Mouse (Mus musculus): ENCODE measurements around the gene Ltbr. TPM values are rescaled to one million over a fixed set of nuclear protein-coding genes. Genes with fewer than 3 reads are reported as not detected.

The Ltbr gene
- total RNA-seq, 2 experiments from 2014 or later, result 28.8 to 31.3 TPM

DNA sequence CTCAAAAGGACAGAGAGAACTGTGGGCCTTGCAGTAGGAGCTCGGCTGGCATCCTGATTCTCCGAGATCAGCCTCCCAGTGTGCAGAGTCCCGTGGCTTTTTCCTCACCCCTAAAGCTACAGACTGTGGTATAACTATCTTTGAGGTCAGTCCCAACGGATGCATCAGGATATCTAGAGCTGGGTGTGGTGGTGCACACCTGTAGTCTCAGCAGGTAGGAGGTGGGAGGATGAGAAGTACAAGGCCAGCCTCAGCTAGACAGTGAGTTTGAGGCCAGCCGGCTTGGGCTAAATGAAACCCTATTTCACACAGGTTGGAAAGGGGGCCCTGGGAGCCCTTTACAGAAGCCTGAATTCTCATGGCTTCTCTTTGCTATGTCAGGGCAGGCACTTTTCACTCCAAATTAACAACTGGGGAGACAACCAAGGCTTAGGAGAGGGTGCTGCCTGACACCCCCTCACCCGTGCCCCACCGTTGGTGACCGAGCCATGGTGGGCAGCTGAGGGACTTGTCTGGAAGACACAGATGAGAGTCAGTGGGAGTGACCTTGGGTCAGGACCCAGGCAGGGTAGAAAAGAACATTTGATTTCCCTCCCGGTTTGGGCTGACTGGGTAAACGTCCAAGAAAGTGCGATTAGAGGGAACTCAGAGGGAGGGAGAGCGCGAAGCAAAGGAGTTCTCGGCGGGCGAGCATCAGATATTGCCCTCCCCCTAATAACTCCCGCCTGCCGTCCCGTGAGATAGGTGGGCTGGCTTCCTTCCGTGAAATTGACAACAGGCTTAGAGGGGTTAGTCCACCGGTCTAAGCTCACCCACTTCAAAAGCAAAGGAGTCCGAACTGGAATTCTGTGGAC is 35.3 kb upstream of the Ltbr start, which contains the start of gene Tnfrsf1a:
TSS of gene Tnfrsf1a (plus strand) at position 642 of the 854 bp plus-strand sequence.
- DNase-seq, result no peak
- intact Hi-C loops (cut with DNase I), result no loop called here

DNA sequence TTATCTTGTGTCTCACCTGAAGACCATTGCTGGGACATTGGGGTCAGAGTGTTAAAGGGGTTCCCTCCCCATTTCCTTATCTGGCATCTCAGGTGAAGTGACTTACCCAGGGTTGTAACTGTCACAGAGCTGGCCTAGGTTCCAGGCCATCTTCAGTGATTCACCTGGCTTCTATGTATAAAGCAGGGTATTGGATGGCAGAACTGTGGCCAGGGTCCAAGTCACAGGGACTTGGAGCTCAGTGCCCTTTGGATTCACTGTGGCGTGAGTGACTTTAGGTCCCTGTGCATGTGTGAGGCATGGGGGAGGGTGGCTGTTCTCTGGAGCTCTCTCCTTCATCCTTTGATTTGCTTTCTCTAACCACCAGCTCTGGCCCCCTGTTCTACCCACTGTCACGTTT is 32.3 kb upstream of the Ltbr start:
- intact Hi-C loops (cut with DNase I), result no loop called here
- no peak for DNase-seq

- intact Hi-C loops (cut with DNase I), result no loop called here
- no peak for DNase-seq
These were observed 31.9 kb upstream of the Ltbr start for GRCm38 (mm10) chr6:125345625-125346024.

GRCm38 (mm10) chr6:125344866-125345265 is 31.2 kb upstream of the Ltbr start:
- DNase-seq, result no peak
- intact Hi-C loops (cut with DNase I), result no loop called here

DNA sequence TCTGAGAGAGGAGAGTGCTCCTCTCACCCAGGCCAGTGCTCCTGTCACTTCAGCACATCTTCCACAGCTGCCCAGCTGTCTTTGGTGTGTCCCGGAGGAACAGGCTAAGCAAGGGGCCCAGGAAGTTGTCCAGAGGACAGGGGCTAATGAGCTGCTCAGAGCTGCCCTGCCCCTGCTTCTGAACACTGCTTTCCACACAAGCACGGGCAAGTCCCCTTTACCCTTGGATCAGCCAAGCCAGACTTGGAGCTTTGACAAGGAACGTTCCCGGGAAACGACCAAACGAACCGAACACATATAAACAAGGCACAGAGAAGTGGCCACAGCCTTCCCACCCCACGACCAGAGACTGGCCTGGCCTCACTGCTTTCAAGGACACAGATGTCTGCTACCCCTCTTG is 30.4 kb upstream of the Ltbr start:
- peak in 1 of 2 experiments; percentile 60 for DNase-seq
- intact Hi-C loops (cut with DNase I), result no loop called here

DNA sequence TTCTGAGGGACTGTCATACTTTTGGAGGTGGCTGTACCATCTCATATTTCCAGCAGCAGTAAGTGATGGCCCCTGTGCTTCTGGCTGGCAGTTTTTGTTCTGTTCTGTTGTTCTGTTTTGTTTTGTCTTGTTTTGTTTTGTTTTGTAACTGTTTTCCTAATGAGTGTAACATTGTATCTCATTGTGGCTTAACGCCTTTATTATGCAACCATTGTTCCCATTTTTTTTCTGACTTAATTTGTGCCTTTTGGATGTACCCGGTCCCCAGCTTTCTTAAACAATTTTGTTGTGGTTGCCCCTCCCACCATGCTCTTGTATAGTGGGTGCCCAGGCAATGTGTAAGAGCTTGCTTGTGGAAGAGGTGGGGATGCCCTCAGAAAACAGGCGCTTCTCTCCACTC is 28.5 kb upstream of the Ltbr start:
- no peak for DNase-seq
- intact Hi-C loops (cut with DNase I), result no loop called here

DNA sequence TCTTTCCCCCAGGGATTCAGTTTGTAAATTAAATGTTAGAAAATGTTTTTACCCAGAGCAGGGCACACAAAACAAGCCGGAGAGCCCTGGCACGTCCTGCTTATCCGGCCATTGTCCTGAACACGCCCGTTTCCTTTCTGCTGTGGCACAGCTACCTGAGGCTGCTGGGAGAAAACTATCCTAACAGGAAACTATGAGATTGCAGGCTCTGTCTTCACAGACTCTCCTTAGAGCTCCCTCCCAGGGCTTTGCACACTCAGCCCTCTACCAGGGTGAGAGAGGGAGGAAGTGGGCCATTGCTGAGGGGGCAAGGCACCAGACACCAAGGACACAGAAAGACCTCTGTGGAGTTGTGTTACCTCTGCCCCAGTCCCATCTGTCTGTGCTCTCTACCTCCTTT is 26.6 kb upstream of the Ltbr start:
- DNase-seq, result no peak
- intact Hi-C loops (cut with DNase I), result no loop called here

DNA sequence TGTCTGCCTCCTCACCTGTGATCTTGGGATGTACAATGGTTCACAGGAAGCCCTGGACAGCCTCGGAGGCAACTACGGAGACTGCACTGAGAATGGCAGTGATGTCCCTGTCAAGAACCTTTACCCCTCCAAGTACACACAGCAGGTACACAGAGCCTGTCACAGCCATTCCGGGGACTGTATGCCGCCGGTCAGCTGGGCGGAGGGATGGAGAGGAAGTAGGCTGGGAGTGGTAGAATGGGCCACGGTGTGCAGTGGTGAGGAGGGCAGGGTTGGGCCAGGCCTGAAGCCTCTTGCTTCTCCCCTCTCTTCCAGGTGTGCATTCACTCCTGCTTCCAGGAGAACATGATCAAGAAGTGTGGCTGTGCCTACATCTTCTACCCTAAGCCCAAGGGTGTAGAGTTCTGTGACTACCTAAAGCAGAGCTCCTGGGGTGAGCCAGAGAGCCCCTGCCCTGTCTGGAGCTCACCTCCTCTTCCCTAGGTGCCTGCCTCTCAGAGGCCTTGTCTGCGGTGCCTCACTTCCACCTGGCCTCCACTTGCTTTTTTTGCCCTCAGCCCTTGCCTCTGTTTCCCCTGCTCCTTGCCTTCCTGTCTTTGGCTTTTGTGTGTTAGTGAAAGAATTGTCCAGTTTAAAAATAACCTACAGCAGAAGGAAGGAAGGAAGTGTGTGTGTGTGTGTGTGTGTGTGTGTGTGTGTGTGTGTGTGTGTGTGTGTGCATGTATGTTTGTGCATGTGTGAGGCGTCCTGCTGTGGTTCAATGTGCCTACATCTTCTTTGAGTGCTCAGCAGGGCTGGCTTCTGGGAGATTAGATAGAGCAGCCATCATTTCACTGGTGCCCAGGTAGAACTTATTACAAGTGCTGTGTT is 25.3 kb upstream of the Ltbr start:
- intact Hi-C loops (cut with DNase I), result no loop called here
- DNase-seq, result no peak

- no peak for DNase-seq
- intact Hi-C loops (cut with DNase I), result no loop called here
These were observed 20.7 kb upstream of the Ltbr start for GRCm38 (mm10) chr6:125334356-125334755.

DNA sequence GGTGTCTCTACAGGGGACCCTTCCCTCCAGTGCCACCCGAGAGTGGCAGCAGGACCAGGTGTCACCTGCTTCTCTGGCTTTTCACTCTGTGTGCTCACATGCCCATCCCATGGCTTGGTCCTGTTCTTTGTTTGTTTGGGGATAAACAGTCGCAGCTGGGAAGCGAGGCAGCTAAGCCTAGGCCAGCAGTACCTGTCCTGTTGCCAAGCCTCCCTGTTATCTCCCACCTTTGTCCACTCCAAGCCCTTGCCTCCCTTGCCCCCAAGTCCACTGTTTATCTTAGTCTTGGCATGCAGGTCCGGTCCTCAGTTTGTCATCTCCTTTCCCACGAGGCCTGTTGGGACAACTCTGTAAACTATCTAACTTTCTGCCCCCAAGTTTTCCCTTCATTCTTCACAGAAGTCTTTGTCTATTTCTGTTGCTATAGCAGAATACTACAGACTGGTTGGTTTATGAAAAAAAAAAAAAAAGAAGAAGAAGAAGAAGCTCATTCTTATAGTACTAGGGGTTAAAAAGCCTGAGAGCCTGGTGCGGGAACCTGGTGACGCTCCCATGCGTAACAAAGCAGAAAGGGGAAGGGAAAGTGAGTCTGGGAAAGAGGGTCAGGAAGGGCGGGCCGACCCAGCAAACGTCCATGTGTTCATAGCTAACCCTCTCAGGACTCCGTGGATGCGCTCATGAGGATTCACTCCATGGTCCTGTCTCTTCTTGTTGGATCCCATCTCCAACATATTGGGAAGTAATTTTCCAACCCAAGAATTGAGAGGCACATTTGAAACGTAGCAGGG is 19.6 kb upstream of the Ltbr start:
- no peak for DNase-seq
- intact Hi-C loops (cut with DNase I), result no loop called here

- intact Hi-C loops (cut with DNase I), result loop anchor here (2.0 kb wide), 1 partner anchor 16 kb away; no protein-coding TSS in a partner anchor
- peak; percentile 91 to 92 for DNase-seq
These were observed 17.1 kb upstream of the Ltbr start for GRCm38 (mm10) chr6:125330626-125331326.

DNA sequence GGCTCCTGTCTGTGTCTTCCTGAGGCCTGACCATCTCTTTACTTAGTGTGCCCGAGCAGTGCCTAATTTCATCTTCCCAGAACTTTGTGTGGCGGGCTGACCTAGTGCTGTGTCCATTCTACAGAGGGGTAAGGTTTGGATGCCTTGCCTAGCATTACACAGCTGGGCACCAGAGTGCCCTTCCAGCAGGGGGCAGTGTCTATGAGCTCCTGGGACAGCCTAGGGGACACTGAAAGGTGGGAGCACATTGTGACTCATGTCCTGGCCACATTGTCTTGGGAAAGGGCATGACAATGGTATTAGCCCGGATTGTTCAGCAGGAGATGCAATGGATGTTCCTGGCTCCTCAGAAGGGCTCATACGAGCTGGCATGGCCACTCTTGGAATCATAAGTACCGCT is 14.6 kb upstream of the Ltbr start:
- intact Hi-C loops (cut with DNase I), result loop anchor here (2.0 to 5.0 kb wide), 2 partner anchors 37 to 51 kb away; no protein-coding TSS in a partner anchor
- DNase-seq, result peak in 1 of 2 experiments; percentile 69

- DNase-seq, result no peak
- intact Hi-C loops (cut with DNase I), result loop anchor here (5.0 kb wide), 1 partner anchor 48 kb away; no protein-coding TSS in a partner anchor
These were observed 11.7 kb upstream of the Ltbr start for GRCm38 (mm10) chr6:125325337-125325736.

- intact Hi-C loops (cut with DNase I), result no loop called here
These were observed 9.9 kb upstream of the Ltbr start for GRCm38 (mm10) chr6:125323547-125323946.

GRCm38 (mm10) chr6:125322794-125323193 is 9.1 kb upstream of the Ltbr start:
- no peak for DNase-seq
- intact Hi-C loops (cut with DNase I), result no loop called here

More at GRCm38 (mm10) chr6:125323547-125323946, 9.9 kb upstream of the Ltbr start:
- DNase-seq, result no peak

GRCm38 (mm10) chr6:125321114-125321855 is 7.6 kb upstream of the Ltbr start:
- no peak for DNase-seq
- intact Hi-C loops (cut with DNase I), result no loop called here

DNA sequence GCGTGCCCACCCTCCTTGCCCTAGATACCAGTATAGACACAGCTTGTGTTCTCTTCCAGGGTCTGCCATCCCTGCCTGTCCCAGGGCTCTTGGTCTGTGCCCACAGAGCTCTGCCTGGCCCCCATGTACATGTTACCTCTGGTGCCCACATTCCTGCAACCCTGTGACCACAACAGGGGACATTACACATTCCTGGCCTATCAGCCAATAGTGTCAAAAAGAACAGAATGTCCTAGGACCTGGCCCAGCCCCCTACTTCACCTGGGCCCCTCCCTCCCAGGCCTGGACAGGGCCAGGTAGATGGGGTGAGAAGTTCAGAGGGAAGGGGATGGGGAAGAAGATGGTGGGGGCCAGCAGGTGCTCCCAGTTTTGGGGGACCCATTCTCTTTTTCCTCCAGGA is 6.6 kb upstream of the Ltbr start, which contains the start of gene Scnn1a:
TSS of gene Scnn1a (plus strand) at position 337 of the 400 bp plus-strand sequence.
- DNase-seq, result no peak
- intact Hi-C loops (cut with DNase I), result no loop called here

- no peak for DNase-seq
- intact Hi-C loops (cut with DNase I), result no loop called here
These were observed 6.2 kb upstream of the Ltbr start for GRCm38 (mm10) chr6:125319919-125320296.

Measured in heart, postnatal 36 days (tissue).